Mouse (Mus musculus) CH12F3 (cell line): ENCODE results near the gene Wdr90.

Source experiments
- in situ Hi-C: fragments of 300-500 bp; cut with MboI; formaldehyde crosslinking; loops from 2 replicates; pipeline ENCODE4 v1.14.3; 2020; ENCODE audit warnings: low sequenced_read_pairs

The Wdr90 gene

GRCm38 (mm10) chr17:25832436-25833290 is 28.6 kb downstream of the Wdr90 start:
- in situ Hi-C loops = no loop called here

- in situ Hi-C loops = no loop called here
These were observed 29.6 kb downstream of the Wdr90 start for GRCm38 (mm10) chr17:25831451-25832281.

GRCm38 (mm10) chr17:25830806-25831431 is 30.4 kb downstream of the Wdr90 start:
- in situ Hi-C loops = no loop called here

- in situ Hi-C loops = no loop called here
These were observed 31.0 kb downstream of the Wdr90 start for GRCm38 (mm10) chr17:25830200-25830753.

- in situ Hi-C loops = no loop called here
These were observed 31.7 kb downstream of the Wdr90 start for GRCm38 (mm10) chr17:25829558-25830017.

GRCm38 (mm10) chr17:25828712-25829557 is 32.4 kb downstream of the Wdr90 start, which contains the start of gene Jmjd8:
Jmjd8 (plus strand) TSS chr17:25828867.
- in situ Hi-C loops = no loop called here

- in situ Hi-C loops = no loop called here
These were observed 33.1 kb downstream of the Wdr90 start for GRCm38 (mm10) chr17:25828223-25828594.

GRCm38 (mm10) chr17:25827546-25828222 is 33.6 kb downstream of the Wdr90 start:
- in situ Hi-C loops = no loop called here

GRCm38 (mm10) chr17:25827011-25827410 is 34.3 kb downstream of the Wdr90 start:
- in situ Hi-C loops = no loop called here

- in situ Hi-C loops = no loop called here
These were observed 35.2 kb downstream of the Wdr90 start for GRCm38 (mm10) chr17:25825984-25826570.

- in situ Hi-C loops = no loop called here
These were observed 36.0 kb downstream of the Wdr90 start for GRCm38 (mm10) chr17:25825311-25825710.

- in situ Hi-C loops = no loop called here
These were observed 36.7 kb downstream of the Wdr90 start for GRCm38 (mm10) chr17:25824362-25825142.

- in situ Hi-C loops = no loop called here
These were observed 37.8 kb downstream of the Wdr90 start, which contains the start of gene Wdr24 for GRCm38 (mm10) chr17:25823452-25823851. Wdr24 (plus strand) TSS chr17:25823627.

- in situ Hi-C loops = no loop called here
These were observed 42.2 kb downstream of the Wdr90 start for GRCm38 (mm10) chr17:25818851-25819780.

- in situ Hi-C loops = no loop called here
These were observed 43.6 kb downstream of the Wdr90 start for GRCm38 (mm10) chr17:25817662-25818061.

GRCm38 (mm10) chr17:25813471-25813870 is 47.8 kb downstream of the Wdr90 start:
- in situ Hi-C loops = no loop called here

GRCm38 (mm10) chr17:25810890-25811289 is 50.4 kb downstream of the Wdr90 start:
- in situ Hi-C loops = no loop called here
